In genomic region chr5:136357227-136357626, GRCm38 (mm10) we compare ENCODE assay signal across 12 mouse cellular contexts.
DNase-seq lines count a peak whose midpoint lies in the region; ATAC-seq and TF ChIP-seq lines count a peak whose summit lies in the region.
"Had no signal": no experiment of that assay in that cellular context is flagged by ENCODE, and none has a peak within 500 bp of the region (broad histone marks: within the 10 kb centered on the region; RNA-seq: fewer than 3 reads in every experiment).

No protein-coding gene starts in this region.

- H3K9ac ChIP-seq in hindbrain, postnatal 0 days (replicated peaks; ENCODE audit: low read length): no peak overlapping the region
- H3K9ac ChIP-seq in hindbrain, embryonic 16.5 days (ENCODE audit: low read depth, low read length): no peak overlapping the region
- H3K9ac ChIP-seq in embryonic facial prominence, embryonic 11.5 days (replicated peaks; ENCODE audit: low read length): no peak overlapping the region
- H3K9ac ChIP-seq: limb, embryonic 15.5 days; lung, embryonic 14.5 days had no signal

- H3K27me3 ChIP-seq in hindbrain, postnatal 0 days (ENCODE audit: insufficient read depth, low read length): no peaks in the 10 kb centered on the region
- no peaks in the 10 kb centered on the region for H3K27me3 ChIP-seq in hindbrain, embryonic 16.5 days (replicated peaks; ENCODE audit: control insufficient read depth, insufficient read depth, low read length)
- no peaks in the 10 kb centered on the region for H3K27me3 ChIP-seq in embryonic facial prominence, embryonic 11.5 days (ENCODE audit: control insufficient read depth, insufficient read depth, low read length)
- H3K27me3 ChIP-seq: limb, embryonic 15.5 days had no signal

- H3K4me3 ChIP-seq in hindbrain, postnatal 0 days (ENCODE audit: low read length): no peak overlapping the region
- no peak overlapping the region for H3K4me3 ChIP-seq in hindbrain, embryonic 16.5 days (ENCODE audit: low read length)
- no peak overlapping the region for H3K4me3 ChIP-seq in embryonic facial prominence, embryonic 11.5 days (ENCODE audit: low read depth, low read length)
- H3K4me3 ChIP-seq: limb, embryonic 15.5 days had no signal

- 41% methylated on average over 2 of the region's 2 CpGs for WGBS in hindbrain, postnatal 0 days
- 38% methylated on average over 2 of the region's 2 CpGs for WGBS in hindbrain, embryonic 16.5 days
- 38% methylated on average over 2 of the region's 2 CpGs for WGBS in embryonic facial prominence, embryonic 11.5 days

- DNase-seq in hindbrain, postnatal 0 days (ENCODE audit: low spot score): no peak
- DNase-seq in brain, adult 2 months (ENCODE audit: low read depth, low spot score): peak; percentile 80
- DNase-seq in embryonic facial prominence, embryonic 11.5 days (ENCODE audit: low spot score): peak; percentile 23
- peak; percentile 17 to 26 for DNase-seq in layer of hippocampus, adult 8-10 months (ENCODE audit: low spot score in 2 of 2)
- DNase-seq: cerebellum, postnatal 14 days; lung, embryonic 14.5 days; right cerebral cortex, postnatal 4 days; thymus, postnatal 4 days had no signal

- no peaks in the 10 kb centered on the region for H3K4me1 ChIP-seq in hindbrain, postnatal 0 days (ENCODE audit: insufficient read depth, low read length)
- H3K4me1 ChIP-seq in hindbrain, embryonic 16.5 days (ENCODE audit: control insufficient read depth, insufficient read depth, low read depth, low read length): peaks cover 11% of the 10 kb centered on the region
- 0 out of 2 replicates have a peak, but pooled peaks cover 2% of the 10 kb centered on the region for H3K4me1 ChIP-seq in embryonic facial prominence, embryonic 11.5 days (ENCODE audit: control insufficient read depth, insufficient read depth, low read length)

- no peak for TF ChIP-seq CTCF in hindbrain, postnatal 0 days (IDR thresholded peaks at IDR 0.05; ENCODE audit: low read depth)

- peaks cover 3% of the 10 kb centered on the region; the same call in 1 of the 2 replicates for H3K36me3 ChIP-seq in hindbrain, postnatal 0 days (ENCODE audit: insufficient read depth, low read length)
- H3K36me3 ChIP-seq in hindbrain, embryonic 16.5 days (ENCODE audit: control insufficient read depth, insufficient read depth, low read length): peaks cover 3% of the 10 kb centered on the region; the same call in 1 of the 2 replicates
- no peaks in the 10 kb centered on the region for H3K36me3 ChIP-seq in embryonic facial prominence, embryonic 11.5 days (replicated peaks; ENCODE audit: control insufficient read depth, insufficient read depth, low read depth, low read length)

- no peaks in the 10 kb centered on the region for H3K9me3 ChIP-seq in hindbrain, postnatal 0 days (ENCODE audit: low read length)
- no peaks in the 10 kb centered on the region for H3K9me3 ChIP-seq in hindbrain, embryonic 16.5 days (ENCODE audit: control insufficient read depth, low read length)
- no peaks in the 10 kb centered on the region for H3K9me3 ChIP-seq in embryonic facial prominence, embryonic 11.5 days (replicated peaks; ENCODE audit: control insufficient read depth, low read length)
- H3K9me3 ChIP-seq: limb, embryonic 15.5 days had no signal

- ATAC-seq in hindbrain, postnatal 0 days: 0 out of 2 replicates have a peak, but pooled peaks have one; percentile 53
- ATAC-seq in hindbrain, embryonic 16.5 days: no peak
- ATAC-seq in embryonic facial prominence, embryonic 11.5 days (replicated peaks; ENCODE audit: insufficient number of reproducible peaks, low FRiP score, low TSS enrichment, low read depth): no peak
- ATAC-seq in inflammation-experienced regulatory T-cells, adult 6 months: no peak
- no peak for ATAC-seq in CD4-positive, CD25-positive, alpha-beta regulatory T cell, adult 4 months

- H3K27ac ChIP-seq in hindbrain, postnatal 0 days: no peak overlapping the region
- H3K27ac ChIP-seq in hindbrain, embryonic 16.5 days (ENCODE audit: low read depth, low read length): no peak overlapping the region
- H3K27ac ChIP-seq in embryonic facial prominence, embryonic 11.5 days (replicated peaks; ENCODE audit: low read depth, low read length): no peak overlapping the region

- H3K4me2 ChIP-seq in hindbrain, postnatal 0 days (ENCODE audit: low read depth, low read length): no peak overlapping the region
- H3K4me2 ChIP-seq in hindbrain, embryonic 16.5 days (ENCODE audit: low read length): no peak overlapping the region
- H3K4me2 ChIP-seq in embryonic facial prominence, embryonic 11.5 days (ENCODE audit: low read depth, low read length): no peak overlapping the region
- H3K4me2 ChIP-seq: limb, embryonic 15.5 days; lung, embryonic 14.5 days had no signal
